Comparison of ENCODE assay signal across 12 mouse cellular contexts in genomic region chr7:97211117-97211516, GRCm38 (mm10).
DNase-seq lines count a peak whose midpoint lies in the region; ATAC-seq and TF ChIP-seq lines count a peak whose summit lies in the region.
"Had no signal": no experiment of that assay in that cellular context is flagged by ENCODE, and none has a peak within 500 bp of the region (broad histone marks: within the 10 kb centered on the region; RNA-seq: fewer than 3 reads in every experiment).

No protein-coding gene starts in this region.

- no peak for TF ChIP-seq CTCF in liver, embryonic 14.5 days (IDR thresholded peaks at IDR 0.05; ENCODE audit: low read depth)

- TF ChIP-seq EP300 in liver, embryonic 14.5 days (IDR thresholded peaks at IDR 0.05; ENCODE audit: low read depth): peak; percentile 63

- H3K27me3 ChIP-seq in heart, embryonic 12.5 days (replicated peaks): no peaks in the 10 kb centered on the region
- H3K27me3 ChIP-seq in liver, embryonic 14.5 days (ENCODE audit: control insufficient read depth, insufficient read depth, low read length): no peaks in the 10 kb centered on the region
- H3K27me3 ChIP-seq in myocyte (ENCODE audit: control insufficient read depth, insufficient read depth, insufficient read length): no peaks in the 10 kb centered on the region
- no peaks in the 10 kb centered on the region for H3K27me3 ChIP-seq in hindbrain, embryonic 14.5 days (ENCODE audit: control insufficient read depth, insufficient read depth, low read length)
- H3K27me3 ChIP-seq in forebrain, embryonic 14.5 days (replicated peaks; ENCODE audit: control insufficient read depth, insufficient read depth, low read length): no peaks in the 10 kb centered on the region

- H3K79me2 ChIP-seq in myocyte (ENCODE audit: control insufficient read depth, insufficient read depth): no peaks in the 10 kb centered on the region

- H3K9ac ChIP-seq in heart, embryonic 12.5 days: no peak overlapping the region
- no peak overlapping the region for H3K9ac ChIP-seq in liver, embryonic 14.5 days (replicated peaks)
- H3K9ac ChIP-seq in hindbrain, embryonic 14.5 days: no peak overlapping the region
- H3K9ac ChIP-seq in forebrain, embryonic 14.5 days (ENCODE audit: low read length): no peak overlapping the region

- no peak overlapping the region for H3K27ac ChIP-seq in heart, embryonic 12.5 days (ENCODE audit: poor library complexity, severe bottlenecking)
- H3K27ac ChIP-seq in liver, embryonic 14.5 days: peak overlapping the region; percentile 27
- H3K27ac ChIP-seq in hindbrain, embryonic 14.5 days: no peak overlapping the region
- H3K27ac ChIP-seq in forebrain, embryonic 14.5 days (ENCODE audit: low read depth, low read length): no peak overlapping the region

- no peak overlapping the region for H3K4me3 ChIP-seq in heart, embryonic 12.5 days
- H3K4me3 ChIP-seq in liver, embryonic 14.5 days (ENCODE audit: insufficient read depth in 1 of 2, low read depth in 2 of 2, low read length in 2 of 2): no peak overlapping the region
- H3K4me3 ChIP-seq in myocyte: no peak overlapping the region
- H3K4me3 ChIP-seq in hindbrain, embryonic 14.5 days (replicated peaks; ENCODE audit: low read length): no peak overlapping the region
- H3K4me3 ChIP-seq in forebrain, embryonic 14.5 days (ENCODE audit: low read depth, low read length): no peak overlapping the region

- WGBS in heart, embryonic 12.5 days: 75% methylated on average over 4 of the region's 4 CpGs
- 23% methylated on average over 4 of the region's 4 CpGs for WGBS in liver, embryonic 14.5 days (ENCODE audit: insufficient replicate concordance)
- WGBS in hindbrain, embryonic 14.5 days: 81% methylated on average over 4 of the region's 4 CpGs
- 89% methylated on average over 4 of the region's 4 CpGs for WGBS in forebrain, embryonic 14.5 days

- DNase-seq in heart, adult 8-10 months (ENCODE audit: low spot score): peak; percentile 33
- DNase-seq in adrenal gland, postnatal 10 days: peak; percentile 8
- peak in 2 of 3 experiments; percentile 35 to 59 for DNase-seq in liver, embryonic 14.5 days (ENCODE audit: low read depth in 3 of 3, low spot score in 3 of 3)
- DNase-seq in hindbrain, embryonic 14.5 days (ENCODE audit: low spot score): no peak
- DNase-seq in forebrain, embryonic 14.5 days (ENCODE audit: low spot score): no peak
- DNase-seq in cerebellum, adult 9-11 months: no peak
- DNase-seq: cerebellum, adult 2 months; gastrocnemius, postnatal 36 days; right cerebral cortex, postnatal 25 days had no signal

- H3K36me3 ChIP-seq in heart, embryonic 12.5 days: no peaks in the 10 kb centered on the region
- H3K36me3 ChIP-seq in liver, embryonic 14.5 days (replicated peaks; ENCODE audit: control insufficient read depth, insufficient read depth, low read depth): no peaks in the 10 kb centered on the region
- no peaks in the 10 kb centered on the region for H3K36me3 ChIP-seq in myocyte (ENCODE audit: control insufficient read depth, insufficient read depth)
- H3K36me3 ChIP-seq in hindbrain, embryonic 14.5 days (replicated peaks; ENCODE audit: control insufficient read depth, insufficient read depth): no peaks in the 10 kb centered on the region
- no peaks in the 10 kb centered on the region for H3K36me3 ChIP-seq in forebrain, embryonic 14.5 days (ENCODE audit: control insufficient read depth, insufficient read depth, low read length)

- no peaks in the 10 kb centered on the region for H3K9me3 ChIP-seq in heart, embryonic 12.5 days (replicated peaks)
- H3K9me3 ChIP-seq in liver, embryonic 14.5 days (ENCODE audit: control insufficient read depth, low read length): no peaks in the 10 kb centered on the region
- no peaks in the 10 kb centered on the region for H3K9me3 ChIP-seq in hindbrain, embryonic 14.5 days (ENCODE audit: control insufficient read depth, low read length)
- H3K9me3 ChIP-seq in forebrain, embryonic 14.5 days (replicated peaks; ENCODE audit: control insufficient read depth, low read length): no peaks in the 10 kb centered on the region

- no peak for ATAC-seq in heart, embryonic 12.5 days (ENCODE audit: insufficient number of reproducible peaks, low FRiP score)
- ATAC-seq in liver, embryonic 14.5 days (ENCODE audit: insufficient read depth): no peak
- no peak for ATAC-seq in hindbrain, embryonic 14.5 days (ENCODE audit: low FRiP score)
- ATAC-seq in forebrain, embryonic 14.5 days: no peak
- ATAC-seq: midbrain, embryonic 16.5 days had no signal

- no peak for TF ChIP-seq POLR2A in myocyte (IDR thresholded peaks at IDR 0.05; ENCODE audit: insufficient read length, low read depth)

- no peak overlapping the region for H3K4me2 ChIP-seq in heart, embryonic 12.5 days
- H3K4me2 ChIP-seq in liver, embryonic 14.5 days (ENCODE audit: low read depth): peak overlapping the region; percentile 36; the same call in 1 of the 2 replicates
- no peak overlapping the region for H3K4me2 ChIP-seq in myocyte (ENCODE audit: low read depth)
- no peak overlapping the region for H3K4me2 ChIP-seq in hindbrain, embryonic 14.5 days (replicated peaks)
- H3K4me2 ChIP-seq in forebrain, embryonic 14.5 days (ENCODE audit: low read length): no peak overlapping the region

- H3K4me1 ChIP-seq in heart, embryonic 12.5 days (replicated peaks): peaks cover 14% of the 10 kb centered on the region
- peaks cover 29 to 34% of the 10 kb centered on the region in 2 experiments for H3K4me1 ChIP-seq in liver, embryonic 14.5 days (replicated peaks; ENCODE audit: control insufficient read depth in 2 of 2, insufficient read depth in 2 of 2, low read length in 1 of 2)
- H3K4me1 ChIP-seq in hindbrain, embryonic 14.5 days (replicated peaks; ENCODE audit: control insufficient read depth, insufficient read depth, low read length): no peaks in the 10 kb centered on the region
- H3K4me1 ChIP-seq in forebrain, embryonic 14.5 days (ENCODE audit: control insufficient read depth, insufficient read depth, low read length): no peaks in the 10 kb centered on the region

- no peak overlapping the region for H3ac ChIP-seq in myocyte (ENCODE audit: control insufficient read depth, insufficient read length)

TF ChIP-seq in myocyte, 11 proteins besides CTCF, POLR2A, EP300 and RAD21:
- no peak for TF ChIP-seq TCF3 (IDR thresholded peaks at IDR 0.05; ENCODE audit: insufficient read length, low read depth)
- peak; percentile 87 for TF ChIP-seq CEBPB (IDR thresholded peaks at IDR 0.05; ENCODE audit: insufficient read depth, poor library complexity, severe bottlenecking)

Comparison
In these comparisons a context has a peak if more than half of its experiments do, and no peak if none do; other contexts are left out.
1. DNase-seq: peak in heart, adult 8-10 months (single experiment), adrenal gland, postnatal 10 days (single experiment) and liver, embryonic 14.5 days (2 of 3); none in hindbrain, embryonic 14.5 days (single experiment), forebrain, embryonic 14.5 days (single experiment) and cerebellum, adult 9-11 months (single experiment).